Mouse (Mus musculus): Measurements from ENCODE around the gene Gm5134.
A peak's percentile ranks its signal among the peaks of the same experiment; 100 is the strongest.
"Not testable (repeated sequence)": the region's sequence is repeated elsewhere in the genome, so short reads cannot be mapped to it uniquely, and the experiment has no call there.

The Gm5134 gene

GRCm38 (mm10) chr10:75994531-75995210 lies 40.4 kb downstream of the Gm5134 start:
- not testable (repeated sequence) for DNase-seq (ENCODE audit: low read depth)

- no peak for DNase-seq (ENCODE audit: low read depth)
These were observed 41.1 kb downstream of the Gm5134 start for GRCm38 (mm10) chr10:75995463-75995862.

- DNase-seq (ENCODE audit: low read depth), result no peak
These were observed 42.0 kb downstream of the Gm5134 start for GRCm38 (mm10) chr10:75996315-75996714.

- no peak for DNase-seq (ENCODE audit: low read depth)
These were observed 46.8 kb downstream of the Gm5134 start for GRCm38 (mm10) chr10:76001160-76001559.

GRCm38 (mm10) chr10:76002101-76002521 lies 47.8 kb downstream of the Gm5134 start:
- DNase-seq (ENCODE audit: low read depth), result no peak

- DNase-seq (ENCODE audit: low read depth), result no peak
These were observed 48.3 kb downstream of the Gm5134 start for GRCm38 (mm10) chr10:76002615-76003014.

- no peak for DNase-seq (ENCODE audit: low read depth)
These were observed 48.9 kb downstream of the Gm5134 start for GRCm38 (mm10) chr10:76003221-76003620.

GRCm38 (mm10) chr10:76006385-76006784 lies 52.1 kb downstream of the Gm5134 start:
- DNase-seq (ENCODE audit: low read depth), result no peak

- DNase-seq (ENCODE audit: low read depth), result no peak
These were observed 55.5 kb downstream of the Gm5134 start for GRCm38 (mm10) chr10:76009812-76010211.

GRCm38 (mm10) chr10:76012922-76013321 lies 58.6 kb downstream of the Gm5134 start:
- no peak for DNase-seq (ENCODE audit: low read depth)

GRCm38 (mm10) chr10:76016886-76017285 lies 62.6 kb downstream of the Gm5134 start:
- no peak for DNase-seq (ENCODE audit: low read depth)

- DNase-seq (ENCODE audit: low read depth), result no peak
These were observed 67.4 kb downstream of the Gm5134 start for GRCm38 (mm10) chr10:76021728-76022127.

GRCm38 (mm10) chr10:76023921-76024320 lies 69.6 kb downstream of the Gm5134 start:
- DNase-seq (ENCODE audit: low read depth), result no peak

GRCm38 (mm10) chr10:76025470-76026190 lies 71.3 kb downstream of the Gm5134 start:
- no peak for DNase-seq (ENCODE audit: low read depth)

GRCm38 (mm10) chr10:76027127-76028015 lies 73.1 kb downstream of the Gm5134 start:
- no peak for DNase-seq (ENCODE audit: low read depth)

- no peak for DNase-seq (ENCODE audit: low read depth)
These were observed 73.7 kb downstream of the Gm5134 start for GRCm38 (mm10) chr10:76028016-76028366.

- no peak for DNase-seq (ENCODE audit: low read depth)
These were observed 74.1 kb downstream of the Gm5134 start for GRCm38 (mm10) chr10:76028396-76028795.

- DNase-seq (ENCODE audit: low read depth), result no peak
These were observed 75.0 kb downstream of the Gm5134 start for GRCm38 (mm10) chr10:76029276-76029675.

GRCm38 (mm10) chr10:76030496-76030895 lies 76.2 kb downstream of the Gm5134 start:
- no peak for DNase-seq (ENCODE audit: low read depth)

GRCm38 (mm10) chr10:76031511-76032401 lies 77.4 kb downstream of the Gm5134 start:
- peak; percentile 16 for DNase-seq (ENCODE audit: low read depth)

GRCm38 (mm10) chr10:76032402-76033118 lies 78.2 kb downstream of the Gm5134 start, which contains the start of gene Zfp280b:
Zfp280b (plus strand) TSS chr10:76032650.
- peak; percentile 91 for DNase-seq (ENCODE audit: low read depth)
